Mouse (Mus musculus) thymus, adult 18-20 months (tissue): ENCODE results near the gene Nudt3.

Experiments
- DNase-seq, 2 experiments: peaks; one replicate each; pipeline ENCODE4 v3.0.0; 2022; ENCODE audit warnings: mixed read lengths in 2 of 2

The Nudt3 gene

DNA sequence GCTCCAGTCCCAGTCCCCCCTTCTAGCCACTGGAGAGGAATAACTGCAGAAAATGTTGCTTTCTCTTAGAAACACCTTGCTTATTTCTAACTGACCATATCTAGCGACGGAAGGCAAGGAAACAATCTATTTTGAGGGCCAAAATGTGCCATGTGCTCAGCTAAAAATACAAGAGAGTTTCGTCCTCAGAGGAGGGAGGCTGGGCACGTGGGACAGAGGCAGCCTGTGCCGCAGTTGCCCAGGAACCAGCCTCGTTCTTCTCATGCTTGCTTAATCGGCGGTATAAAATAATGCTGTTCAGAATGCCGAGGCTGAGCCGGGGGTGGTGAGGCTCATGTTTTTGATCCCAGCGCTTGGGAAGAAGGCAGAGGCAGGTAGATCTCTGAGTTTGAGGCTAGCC is 78.7 kb downstream of the Nudt3 start:
- DNase-seq: no peak

DNA sequence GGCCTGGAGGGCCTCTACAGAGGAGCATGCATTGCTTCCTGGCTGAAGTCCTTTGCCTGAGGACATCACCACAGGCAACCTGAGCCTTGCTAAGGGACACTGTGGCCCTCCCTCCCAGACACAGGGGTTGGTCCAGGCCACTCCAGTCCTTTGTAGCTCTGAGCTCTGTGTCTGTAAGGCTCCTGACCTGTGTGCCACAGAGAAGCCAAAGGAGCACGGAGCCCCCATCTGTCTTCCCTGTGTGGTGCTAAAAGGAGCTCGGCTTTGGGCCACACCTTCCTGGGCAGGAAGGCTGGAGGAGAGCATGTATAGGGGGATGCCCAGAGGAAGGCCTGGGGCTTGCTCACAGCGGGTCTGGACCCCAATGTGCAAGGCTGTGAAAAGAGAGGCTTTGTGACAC is 81.3 kb downstream of the Nudt3 start:
- no peak for DNase-seq

DNA sequence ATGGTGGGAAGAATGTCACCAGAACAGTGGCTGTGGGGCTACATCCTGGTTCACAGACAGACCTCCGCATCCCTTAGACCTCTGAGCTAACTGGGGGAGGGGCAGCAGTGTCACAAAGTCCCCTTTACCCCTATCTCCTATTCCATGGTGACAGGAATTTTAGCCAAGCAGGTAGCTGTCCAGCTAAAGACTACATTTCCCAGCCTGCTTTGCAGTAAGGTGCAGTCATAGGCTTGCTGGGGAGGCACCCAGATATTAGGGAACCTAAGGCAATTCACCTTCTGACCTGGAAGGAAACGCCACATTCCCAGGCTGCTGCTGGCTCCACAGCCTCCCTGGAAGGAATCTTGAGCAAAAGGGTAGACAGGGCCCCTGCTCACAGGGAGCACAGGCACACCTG is 82.0 kb downstream of the Nudt3 start:
- no peak for DNase-seq

DNA sequence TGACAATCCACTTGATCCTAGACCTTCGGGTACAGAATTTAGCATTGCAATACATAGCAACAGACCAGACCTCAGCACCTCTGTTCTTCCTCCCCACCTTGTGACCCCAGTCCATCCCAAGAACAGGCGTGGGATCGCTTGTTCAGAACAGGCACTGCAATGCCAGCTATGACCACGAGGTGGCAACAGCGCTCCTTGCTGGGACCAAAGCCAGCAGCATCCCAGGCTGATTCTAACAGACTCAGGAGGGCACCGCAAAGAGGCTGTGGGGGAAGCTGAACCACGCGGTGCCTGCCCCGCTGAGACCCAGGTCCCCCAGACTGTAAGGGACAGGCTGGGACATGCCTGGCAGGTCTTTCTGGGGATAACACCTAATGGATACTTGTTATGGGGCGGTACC is 88.6 kb downstream of the Nudt3 start:
- peak; percentile 75 to 76 for DNase-seq

DNA sequence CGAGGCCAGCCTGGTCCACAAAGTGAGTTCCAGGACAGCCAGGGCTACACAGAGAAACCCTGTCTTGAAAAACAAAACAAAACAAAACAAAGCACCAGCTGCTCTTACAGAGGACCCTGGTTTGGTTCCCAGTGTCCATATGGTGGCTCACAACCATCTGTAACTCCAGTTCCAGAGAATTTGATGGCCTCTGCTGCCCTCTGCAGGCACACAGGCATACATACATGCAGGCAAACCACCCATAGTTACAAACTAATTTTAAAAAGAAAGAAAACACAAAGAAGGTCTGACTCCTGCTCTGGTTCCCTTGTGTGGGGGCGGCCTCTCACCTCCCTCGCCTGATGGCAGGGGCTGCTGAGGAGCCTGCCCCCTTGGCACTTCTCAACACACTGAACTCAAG is 89.9 kb downstream of the Nudt3 start:
- DNase-seq: no peak

DNA sequence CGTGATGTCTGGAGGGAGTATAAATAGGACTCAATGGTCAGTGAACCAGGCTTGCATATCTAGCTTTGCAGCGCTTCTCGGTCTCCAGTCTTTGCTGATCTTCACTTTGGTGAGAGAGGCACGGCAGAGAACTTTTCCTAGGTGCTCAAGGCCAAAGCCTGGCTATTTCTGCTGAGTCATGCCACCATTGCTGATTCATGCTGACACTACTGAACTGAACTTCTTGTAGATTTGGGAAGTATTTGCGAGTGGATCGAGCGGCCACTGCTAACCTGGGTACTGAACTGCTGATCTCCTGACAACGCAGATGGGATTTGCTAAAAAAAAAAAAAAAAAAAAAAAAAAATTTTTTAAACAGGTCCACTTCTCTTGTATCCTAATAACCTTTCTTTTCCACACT is 91.2 kb downstream of the Nudt3 start:
- no peak for DNase-seq
